Mouse (Mus musculus) spleen, postnatal 0 days (tissue): ENCODE measurements around the gene Icam4. TPM values are rescaled to one million over a fixed set of nuclear protein-coding genes. Genes with fewer than 3 reads are reported as not detected.

Source experiments
- microRNA counts: library from miRNA; unstranded; fragments of <30 nt; microRNA quantifications from one replicate; lab custom pipeline; 2015
- polyA plus RNA-seq: library from polyadenylated mRNA; unstranded; fragments of >200 nt; fragmentation: Nextera tagmentation; extraction: Ambion mirVana; gene quantifications from 2 replicates; pipeline ENCODE4 v1.2.1, GENCODE M21; 2015

Icam4 gene
- 111 and 139 TPM in 2 replicates for polyA plus RNA-seq

DNA sequence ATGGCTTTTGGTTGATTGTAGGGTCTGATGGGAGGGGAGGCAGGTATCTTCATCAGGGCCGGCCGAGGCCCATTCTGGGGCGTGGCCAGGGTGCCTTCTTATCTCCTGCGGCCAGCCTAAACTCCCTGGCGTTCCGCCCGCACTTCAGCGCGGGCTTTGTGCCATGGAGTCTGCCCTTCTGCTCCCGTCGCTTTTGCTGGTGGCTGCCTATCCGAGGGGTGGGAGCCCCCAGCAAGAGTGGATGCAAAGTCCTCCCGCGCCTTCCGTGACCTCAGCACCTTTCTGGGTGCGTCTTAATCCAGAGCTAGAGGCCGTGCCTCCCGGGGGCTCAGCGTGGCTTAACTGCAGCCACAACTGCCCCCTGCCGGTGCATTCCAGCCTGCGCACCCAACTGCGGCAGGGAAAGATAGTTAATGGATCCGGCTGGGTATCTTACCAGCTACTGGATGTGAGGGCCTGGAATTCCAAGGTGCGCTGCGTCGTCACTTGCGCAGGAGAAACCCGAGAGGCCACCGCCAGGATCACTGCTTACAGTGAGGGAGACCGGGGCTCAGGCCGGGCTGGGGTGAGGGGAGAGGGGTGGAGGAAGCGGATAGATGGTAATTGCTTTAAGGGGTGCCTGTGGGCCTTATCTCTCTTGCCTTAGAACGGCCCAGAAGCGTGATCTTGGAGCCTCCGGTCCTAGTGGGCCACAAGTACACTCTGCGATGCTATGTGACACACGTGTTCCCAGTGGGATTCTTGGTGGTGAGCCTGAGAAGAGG, at the start of gene Icam4:
TSS of gene Icam4 (plus strand) at position 83 of the 764 bp plus-strand sequence.

DNA sequence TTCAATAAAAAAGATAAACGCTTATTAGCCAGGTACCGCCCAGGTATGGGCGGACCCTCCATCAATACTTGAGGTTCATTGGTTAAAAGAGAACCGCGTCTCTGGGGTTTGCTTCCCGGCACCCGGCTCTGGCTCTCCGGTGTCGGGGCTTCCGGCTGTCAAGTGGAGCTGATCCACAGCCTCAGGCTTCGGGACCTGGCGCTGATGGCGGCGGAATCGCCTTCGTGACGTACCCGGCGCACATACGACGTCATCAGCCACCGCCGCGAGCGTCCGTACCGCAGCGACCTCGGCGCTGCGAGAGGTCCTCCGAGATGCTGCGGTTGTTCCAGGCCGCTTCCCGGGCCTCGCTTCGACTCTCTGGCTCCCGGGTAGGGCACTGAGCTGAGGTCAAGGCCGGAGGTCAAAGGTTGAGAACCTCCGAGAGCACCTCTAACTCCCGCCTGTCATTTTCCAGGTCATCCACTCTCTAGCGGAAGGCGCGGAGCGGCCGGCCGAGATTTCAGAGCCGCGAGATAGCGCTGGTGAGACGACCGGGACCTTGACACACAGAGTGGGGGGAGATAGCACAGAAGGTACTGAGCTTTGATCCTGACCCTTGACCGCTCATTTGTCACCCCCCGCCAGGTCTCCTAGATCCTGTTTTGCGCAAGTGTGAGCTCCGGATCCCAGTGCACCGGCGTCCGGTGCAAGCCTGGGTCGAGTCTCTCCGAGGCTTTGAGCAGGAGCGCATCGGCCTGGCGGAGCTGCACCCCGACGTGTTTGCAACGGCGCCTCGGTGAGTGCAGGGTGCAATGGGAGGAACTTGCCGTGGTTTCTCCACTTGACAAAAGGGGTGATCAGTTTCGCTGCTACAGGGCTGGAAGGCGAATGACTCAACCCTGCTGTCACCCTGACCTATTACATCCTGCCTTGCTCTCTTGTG, 26.3 kb upstream of the Icam4 start, which contains the start of gene Mrpl4:
TSS of gene Mrpl4 (plus strand) at position 112 of the 925 bp plus-strand sequence.

GRCm38 (mm10) chr9:21015571-21016130, 13.5 kb upstream of the Icam4 start, which contains the start of gene Icam1:
Gene Icam1 (plus strand): TSS chr9:21015985.

DNA sequence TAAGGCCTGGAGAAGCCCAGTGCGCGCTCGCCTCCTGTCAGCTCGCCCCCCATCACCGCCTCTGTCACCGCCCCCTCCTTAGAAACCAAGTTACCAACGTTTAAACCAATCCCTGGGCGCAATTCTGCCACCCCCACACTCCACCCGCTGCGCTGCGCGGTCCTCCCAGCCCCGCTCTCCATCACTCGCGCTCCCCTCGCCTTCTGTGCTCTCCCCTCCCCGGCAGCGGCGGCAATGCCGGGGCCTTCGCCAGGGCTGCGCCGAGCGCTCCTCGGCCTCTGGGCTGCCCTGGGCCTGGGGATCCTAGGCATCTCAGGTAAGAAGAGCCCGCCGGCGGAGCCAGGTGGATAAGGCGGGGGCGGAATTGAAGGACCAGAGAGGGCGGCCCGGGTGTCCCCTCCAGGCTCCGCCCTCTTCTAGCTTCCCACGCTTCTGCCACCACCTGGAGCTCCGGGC, 2.8 kb downstream of the Icam4 start, which contains the start of gene Icam5:
TSS of gene Icam5 (plus strand) at position 178 of the 456 bp plus-strand sequence.

GRCm38 (mm10) chr9:21067006-21067684, 38.0 kb downstream of the Icam4 start, which contains the start of gene Zglp1:
Gene Zglp1 (minus strand): TSS chr9:21067093.

DNA sequence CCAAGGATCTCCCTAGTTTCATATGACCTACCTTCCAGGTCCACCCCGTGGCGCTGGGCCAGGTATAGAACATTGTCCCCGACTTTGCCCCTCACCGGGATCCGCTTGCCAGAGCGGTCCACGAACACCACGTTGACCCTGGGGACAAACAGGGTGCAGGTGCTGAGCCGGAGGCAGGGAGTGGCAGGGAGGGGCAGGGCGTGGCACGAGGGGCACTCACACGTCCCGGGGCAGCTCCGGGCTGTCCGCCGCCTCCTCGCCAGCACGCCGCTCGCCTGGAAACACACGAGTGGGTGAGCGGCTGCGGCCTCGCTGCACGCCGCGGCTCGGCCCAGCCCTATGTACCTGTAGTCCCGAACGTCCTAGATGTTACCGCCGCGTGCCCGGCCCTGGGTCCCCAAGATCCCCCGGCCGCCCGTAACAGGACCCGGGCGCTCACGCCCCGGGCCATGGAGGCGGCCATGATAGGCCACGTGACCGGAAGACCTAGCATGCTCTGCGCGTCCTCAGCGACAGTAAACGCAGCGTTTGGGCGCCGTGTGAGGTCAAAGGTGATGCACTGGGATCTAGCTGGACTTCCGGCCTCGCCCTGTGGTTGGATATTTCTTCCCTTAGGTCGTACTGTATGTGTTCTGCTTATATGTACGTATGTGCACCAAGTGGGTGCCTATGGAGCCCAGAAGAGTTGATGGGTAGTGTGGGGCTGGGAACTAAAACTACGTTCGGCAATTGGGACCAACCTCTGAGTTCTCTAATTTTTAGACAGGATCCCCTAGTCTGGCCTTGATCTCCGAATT, 44.1 kb downstream of the Icam4 start, which contains the start of the genes Gm49373 and Fdx1l:
TSS of gene Gm49373 (minus strand) at position 53 of the 797 bp plus-strand sequence.
TSS of gene Fdx1l (minus strand) at position 571 of the 797 bp plus-strand sequence.

MicroRNA genes within 50 kb of the gene (microRNA counts, 519-probe panel; counts per million panel counts)
- microRNA mmu-miR-1900 (lab: Ali Mortazavi, UCI): 88.3 counts per million

Other genes with a start within 250 kb of the Icam4 start
- gene Col5a3, start 214.3 kb upstream of the Icam4 start, polyA plus RNA-seq: 1.2 and 1.6 TPM in 2 replicates
- not detected in 2 replicates for gene Rdh8, start 210.9 kb upstream of the Icam4 start, polyA plus RNA-seq
- gene A230050P20Rik, start 160.7 kb upstream of the Icam4 start, polyA plus RNA-seq: 11.0 and 14.0 TPM in 2 replicates
- 1.3 and 1.5 TPM in 2 replicates for gene Angptl6, start 149.6 kb upstream of the Icam4 start, polyA plus RNA-seq
- gene Ppan, start 141.2 kb upstream of the Icam4 start, polyA plus RNA-seq: 65.4 and 72.3 TPM in 2 replicates
- 198 and 211 TPM in 2 replicates for gene Eif3g, start 130.8 kb upstream of the Icam4 start, polyA plus RNA-seq
- gene Dnmt1, start 69.5 kb upstream of the Icam4 start, polyA plus RNA-seq: 63.9 and 66.7 TPM in 2 replicates
- 6.7 and 8.2 TPM in 2 replicates for gene S1pr2, start 52.6 kb upstream of the Icam4 start, polyA plus RNA-seq
- gene Mrpl4, start 26.6 kb upstream of the Icam4 start, polyA plus RNA-seq: 77.0 and 79.0 TPM in 2 replicates
- gene Icam1, start 13.4 kb upstream of the Icam4 start, polyA plus RNA-seq: 10.4 and 13.8 TPM in 2 replicates
- gene Icam5, start 2.7 kb downstream of the Icam4 start, polyA plus RNA-seq: 0.27 and 0.35 TPM in 2 replicates
- gene Zglp1, start 37.7 kb downstream of the Icam4 start, polyA plus RNA-seq: 0.26 and 0.67 TPM in 2 replicates
- 0.17 and 0.23 TPM in 2 replicates for gene Gm49373, start 43.7 kb downstream of the Icam4 start, polyA plus RNA-seq
- 41.2 and 44.7 TPM in 2 replicates for gene Fdx1l, start 44.2 kb downstream of the Icam4 start, polyA plus RNA-seq
- gene Gm38431, start 62.6 kb downstream of the Icam4 start, polyA plus RNA-seq: 0.86 and 1.1 TPM in 2 replicates
- 20.1 and 20.8 TPM in 2 replicates for gene Raver1, start 62.6 kb downstream of the Icam4 start, polyA plus RNA-seq
- 9.7 and 12.2 TPM in 2 replicates for gene Tyk2, start 101.9 kb downstream of the Icam4 start, polyA plus RNA-seq
- gene Cdc37, start 120.6 kb downstream of the Icam4 start, polyA plus RNA-seq: 139 and 143 TPM in 2 replicates
- 4.1 and 5.6 TPM in 2 replicates for gene Pde4a, start 136.3 kb downstream of the Icam4 start, polyA plus RNA-seq
- gene Keap1, start 210.0 kb downstream of the Icam4 start, polyA plus RNA-seq: 31.7 and 37.9 TPM in 2 replicates
- 0.52 and 0.57 TPM in 2 replicates for gene S1pr5, start 219.1 kb downstream of the Icam4 start, polyA plus RNA-seq
- 60.0 and 74.6 TPM in 2 replicates for gene Atg4d, start 235.9 kb downstream of the Icam4 start, polyA plus RNA-seq